Mouse (Mus musculus) brain, embryonic 14.5 days (tissue): Measurements from ENCODE around the gene Robo1.

Source experiments
- CTCF ChIP-seq: fragments of 200-500 bp; IDR thresholded peaks from 2 replicates; pipeline ENCODE4 v1.5.1; 2012; ENCODE audit warnings: inconsistent platforms, mild to moderate bottlenecking, moderate library complexity, borderline replicate concordance; ENCODE audit not compliant: insufficient read depth, insufficient read length; ENCODE audit errors: extremely low read depth
- POLR2A ChIP-seq: fragments of 200-500 bp; IDR thresholded peaks from 2 replicates; pipeline ENCODE4 v1.6.1; 2012; ENCODE audit warnings: mild to moderate bottlenecking, inconsistent platforms, borderline replicate concordance; ENCODE audit not compliant: poor library complexity, insufficient read depth, insufficient read length, severe bottlenecking; ENCODE audit errors: extremely low read depth

GRCm38 (mm10) chr16:72854101-72854500 is 546.0 kb downstream of the Robo1 start:
- no peak for TF ChIP-seq CTCF
- no peak for TF ChIP-seq POLR2A
